Mouse (Mus musculus): Measurements from ENCODE around the gene Bcam. TPM values are rescaled to one million over a fixed set of nuclear protein-coding genes. Genes with fewer than 3 reads are reported as not detected.
A peak's percentile ranks its signal among the peaks of the same experiment; 100 is the strongest.

The Bcam gene
- polyA plus RNA-seq, 1 experiment from 2014 or later, result 6.4 TPM

- no peaks in the 10 kb centered on the region for H3K9me3 ChIP-seq
- peaks cover 48% of the 10 kb centered on the region for H3K4me1 ChIP-seq (replicated peaks)
- peak overlapping the region; percentile 75 for H3K27ac ChIP-seq
- H3K36me3 ChIP-seq, result peaks cover 10% of the 10 kb centered on the region
- peak overlapping the region; percentile 91 for H3K4me2 ChIP-seq (replicated peaks)
- H3K4me3 ChIP-seq (replicated peaks), result peak overlapping the region; percentile 85
- peak; percentile 26 for ATAC-seq
- peak overlapping the region; percentile 93 for H3K9ac ChIP-seq (replicated peaks)
- WGBS, result 1% methylated on average over 32 of the region's 32 CpGs
- no peaks in the 10 kb centered on the region for H3K27me3 ChIP-seq
Observed at GRCm38 (mm10) chr7:19748219-19749195, 22.3 kb downstream of the Bcam start.

DNA sequence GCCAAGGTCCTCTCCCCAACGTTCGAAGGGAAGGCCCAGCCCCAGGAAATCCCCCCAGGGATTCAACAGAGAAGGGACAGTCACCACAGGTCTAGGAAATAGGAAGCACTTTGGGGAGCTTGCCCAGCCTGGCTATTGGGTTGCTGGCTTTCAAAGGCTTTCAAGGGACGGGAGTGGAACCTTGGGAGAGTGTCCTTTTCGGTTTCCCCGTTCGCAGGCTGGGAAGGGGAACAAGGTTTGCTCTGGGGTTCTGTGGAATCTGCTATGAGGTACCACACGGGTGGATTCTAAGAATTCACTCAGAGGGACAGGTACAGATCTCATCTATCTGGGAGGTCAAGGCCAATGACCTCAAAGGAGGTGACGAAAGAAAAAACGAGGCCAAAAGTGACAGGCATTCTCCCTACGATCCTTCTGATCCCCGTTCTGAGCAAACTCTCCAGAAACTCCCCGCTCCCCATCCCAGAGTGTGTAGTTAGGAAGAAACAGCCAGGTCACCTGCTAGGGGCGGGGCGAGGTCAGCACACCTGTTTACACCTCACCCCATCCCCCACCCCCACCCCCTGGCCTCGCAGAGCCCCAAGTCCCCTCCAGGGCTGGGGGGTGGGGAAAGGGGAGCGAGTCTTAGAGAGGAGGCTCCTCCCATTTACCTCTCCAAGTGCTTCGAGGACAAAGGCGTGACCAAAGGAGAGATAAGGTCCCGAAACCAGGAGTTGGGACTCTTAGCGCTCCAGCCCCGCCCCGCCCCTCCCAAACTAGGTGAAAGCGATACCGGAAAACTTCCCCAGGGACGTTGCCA is 23.2 kb downstream of the Bcam start:
- H3K4me1 ChIP-seq (replicated peaks), result peaks cover 48% of the 10 kb centered on the region
- no peaks in the 10 kb centered on the region for H3K9me3 ChIP-seq
- 5% methylated on average over 25 of the region's 25 CpGs for WGBS
- H3K27me3 ChIP-seq, result no peaks in the 10 kb centered on the region
- peak overlapping the region; percentile 91 for H3K4me2 ChIP-seq (replicated peaks)
- no peak for ATAC-seq
- H3K36me3 ChIP-seq, result peaks cover 16% of the 10 kb centered on the region
- H3K9ac ChIP-seq (replicated peaks), result peak overlapping the region; percentile 93
- no peak overlapping the region for H3K27ac ChIP-seq
- peak overlapping the region; percentile 85 for H3K4me3 ChIP-seq (replicated peaks)

DNA sequence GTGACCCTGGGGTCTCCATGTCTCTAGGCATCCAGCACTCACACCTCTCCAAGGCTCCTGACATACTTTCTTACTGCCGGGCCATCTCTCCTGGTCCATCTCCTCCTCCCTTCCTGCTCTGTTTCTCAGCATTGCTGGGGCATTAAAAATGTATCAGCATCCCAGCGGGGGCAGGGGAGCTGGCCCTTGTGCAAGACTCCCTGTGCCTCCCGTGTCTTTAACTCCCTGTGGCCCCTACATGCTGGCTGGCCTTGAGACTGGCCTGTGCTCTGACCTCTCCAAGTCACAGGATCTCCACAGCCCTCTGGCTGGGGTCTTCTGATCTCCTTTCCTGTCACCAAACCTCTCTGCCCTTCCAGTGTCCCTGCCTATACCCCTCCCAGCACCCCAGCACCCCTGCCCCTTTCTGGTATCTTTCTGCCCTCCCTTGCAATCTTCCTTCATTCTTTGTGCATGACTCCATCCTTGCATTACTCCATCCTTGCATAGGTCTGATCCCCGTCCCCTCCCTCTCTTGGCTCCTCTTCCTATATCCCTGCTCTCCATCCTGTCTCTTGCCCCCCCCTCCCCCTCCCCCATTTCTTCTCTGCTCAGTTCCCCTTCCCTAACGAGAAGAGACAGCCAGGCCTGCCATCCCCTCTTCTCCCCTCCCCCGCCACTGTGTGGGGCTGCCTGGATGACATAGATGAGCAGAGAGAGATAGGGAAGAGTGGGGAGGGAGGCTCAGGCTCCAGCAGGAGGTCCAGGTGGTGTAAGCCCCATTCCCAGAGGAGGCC is 24.2 kb downstream of the Bcam start:
- peaks cover 52% of the 10 kb centered on the region for H3K4me1 ChIP-seq (replicated peaks)
- 24% methylated on average over 6 of the region's 6 CpGs for WGBS
- peak overlapping the region; percentile 93; the same call in 1 of the 2 replicates for H3K9ac ChIP-seq (replicated peaks)
- no peaks in the 10 kb centered on the region for H3K27me3 ChIP-seq
- no peak overlapping the region for H3K27ac ChIP-seq
- ATAC-seq, result no peak
- H3K4me3 ChIP-seq (replicated peaks), result no peak overlapping the region
- H3K4me2 ChIP-seq (replicated peaks), result peak overlapping the region; percentile 91
- peaks cover 16% of the 10 kb centered on the region for H3K36me3 ChIP-seq
- no peaks in the 10 kb centered on the region for H3K9me3 ChIP-seq

GRCm38 (mm10) chr7:19745971-19746370 is 24.8 kb downstream of the Bcam start:
- WGBS, result 87% methylated on average over 9 of the region's 10 CpGs
- no peak overlapping the region for H3K9ac ChIP-seq (replicated peaks)
- peaks cover 55% of the 10 kb centered on the region for H3K4me1 ChIP-seq (replicated peaks)
- H3K27ac ChIP-seq, result no peak overlapping the region
- no peaks in the 10 kb centered on the region for H3K9me3 ChIP-seq
- no peak for ATAC-seq
- H3K4me3 ChIP-seq (replicated peaks), result no peak overlapping the region
- H3K36me3 ChIP-seq, result peaks cover 16% of the 10 kb centered on the region
- H3K27me3 ChIP-seq, result no peaks in the 10 kb centered on the region
- no peak overlapping the region for H3K4me2 ChIP-seq (replicated peaks)

DNA sequence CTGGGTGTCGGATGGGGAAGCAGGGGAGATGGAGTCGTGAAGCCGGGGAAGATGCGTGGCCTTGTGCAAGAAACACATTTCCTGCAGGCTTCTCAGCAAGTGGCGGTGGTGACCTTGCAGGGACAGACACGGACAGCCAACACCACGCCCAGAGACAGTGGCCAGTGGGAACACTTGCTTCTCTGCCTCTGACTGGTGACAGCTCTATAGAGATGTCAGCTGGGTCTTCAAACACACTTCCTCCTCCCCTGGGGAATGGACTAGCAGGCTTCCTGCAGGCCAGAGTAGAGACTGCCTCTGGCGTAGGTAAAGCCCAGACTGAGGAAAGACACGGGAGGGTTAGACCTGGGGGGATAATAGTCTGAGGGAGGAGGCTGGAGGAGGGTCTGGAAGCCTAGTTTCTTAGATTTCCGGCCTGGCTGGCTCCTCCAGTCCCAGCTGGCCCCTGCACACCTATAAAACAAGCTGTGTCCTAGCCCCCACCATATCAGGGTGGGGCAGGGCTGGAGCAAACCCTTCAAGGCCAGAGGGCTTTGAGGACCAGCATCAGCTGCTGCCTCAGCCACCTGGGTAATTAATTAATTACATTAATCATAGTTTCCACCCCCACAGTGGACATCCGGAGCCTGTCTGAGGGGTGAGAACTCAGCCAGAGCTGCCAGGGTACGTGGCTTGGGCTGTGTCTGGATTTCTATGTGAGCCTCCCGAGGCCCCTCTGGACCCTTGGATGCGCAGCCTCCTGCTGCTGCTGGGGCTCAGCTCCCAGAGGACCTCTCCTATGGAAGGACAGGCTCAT is 26.0 kb downstream of the Bcam start:
- H3K4me3 ChIP-seq (replicated peaks), result no peak overlapping the region
- H3K4me1 ChIP-seq (replicated peaks), result peaks cover 48% of the 10 kb centered on the region
- no peak overlapping the region for H3K27ac ChIP-seq
- WGBS, result 74% methylated on average over 14 of the region's 14 CpGs
- peak overlapping the region; percentile 37; the same call in 1 of the 2 replicates for H3K9ac ChIP-seq (replicated peaks)
- no peaks in the 10 kb centered on the region for H3K27me3 ChIP-seq
- H3K9me3 ChIP-seq, result no peaks in the 10 kb centered on the region
- ATAC-seq, result no peak
- peaks cover 23% of the 10 kb centered on the region for H3K36me3 ChIP-seq
- no peak overlapping the region for H3K4me2 ChIP-seq (replicated peaks)

GRCm38 (mm10) chr7:19743791-19744190 is 27.0 kb downstream of the Bcam start:
- Histone ChIP-seq H3K9ac (replicated peaks) (no peak overlapping the region), H3K36me3 (peaks cover 23% of the 10 kb centered on the region), H3K4me2 (replicated peaks) (no peak overlapping the region), H3K4me3 (replicated peaks) (no peak overlapping the region), H3K27me3 (no peaks in the 10 kb centered on the region), H3K27ac (no peak overlapping the region), H3K9me3 (no peaks in the 10 kb centered on the region), H3K4me1 (replicated peaks) (peaks cover 45% of the 10 kb centered on the region)
- whole genome bisulfite sequencing, result 93% methylated on average over 6 of the region's 6 CpGs
- ATAC-seq, result no peak

DNA sequence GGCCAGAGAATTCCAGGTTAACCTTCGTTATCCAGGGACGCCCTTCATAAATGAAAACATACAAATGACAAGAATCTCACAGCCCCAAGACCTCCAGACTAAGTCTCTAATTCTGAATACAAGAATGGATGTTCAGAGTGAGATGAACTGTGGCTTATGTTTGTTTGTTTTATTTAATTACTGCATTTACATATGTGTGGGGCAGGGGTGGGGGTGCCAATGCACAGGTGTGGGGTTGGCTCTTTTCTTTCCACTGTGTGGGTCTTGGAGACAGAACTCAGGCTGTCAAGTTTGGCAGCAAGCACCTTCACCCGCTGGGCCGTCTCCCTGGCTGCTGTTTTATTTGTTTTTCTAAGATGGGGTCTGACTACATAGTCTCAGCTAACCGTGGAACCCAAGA is 28.3 kb downstream of the Bcam start:
- Histone ChIP-seq H3K4me2 (replicated peaks) (no peak overlapping the region), H3K4me3 (replicated peaks) (no peak overlapping the region), H3K36me3 (peaks cover 32% of the 10 kb centered on the region), H3K27me3 (no peaks in the 10 kb centered on the region), H3K4me1 (replicated peaks) (peaks cover 32% of the 10 kb centered on the region), H3K27ac (no peak overlapping the region), H3K9ac (replicated peaks) (no peak overlapping the region), H3K9me3 (no peaks in the 10 kb centered on the region)
- 53% methylated on average over 5 of the region's 5 CpGs for WGBS
- ATAC-seq, result no peak

DNA sequence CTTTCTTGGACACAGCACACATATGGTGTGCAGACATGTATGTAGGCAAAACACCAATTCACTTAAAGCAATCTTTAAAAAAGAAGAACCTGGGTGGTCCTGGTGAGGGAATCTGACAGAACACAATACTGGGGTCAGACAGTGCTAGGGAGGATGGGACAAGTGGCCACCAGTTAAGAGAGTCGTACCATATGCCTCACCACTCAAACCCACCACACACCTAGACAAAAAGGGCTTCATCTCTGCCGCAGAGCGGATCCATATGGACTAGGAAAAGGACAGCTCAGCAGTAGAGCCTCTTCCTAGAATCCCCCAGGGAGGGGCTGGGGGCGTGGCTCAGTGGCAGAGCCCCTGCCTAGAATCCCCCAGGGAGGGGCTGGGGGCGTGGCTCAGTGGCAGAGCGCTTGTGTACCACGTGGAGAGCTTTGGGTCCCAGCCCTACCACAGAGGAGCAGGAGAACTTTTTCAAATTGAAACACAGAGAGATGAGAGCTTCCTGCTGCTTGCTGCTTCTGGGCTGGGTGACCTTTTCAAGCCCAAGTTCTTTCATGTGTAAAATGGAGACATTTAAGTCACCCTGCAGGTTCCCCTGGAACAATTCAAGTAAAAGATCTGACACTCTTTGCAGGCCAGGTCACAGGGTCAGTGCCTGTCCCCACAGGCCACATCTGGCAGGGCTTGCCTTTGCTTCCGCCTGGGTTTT is 29.3 kb downstream of the Bcam start:
- no peak overlapping the region for H3K4me3 ChIP-seq (replicated peaks)
- H3K27me3 ChIP-seq, result no peaks in the 10 kb centered on the region
- ATAC-seq, result no peak
- WGBS, result 12% methylated on average over 8 of the region's 8 CpGs
- H3K4me1 ChIP-seq (replicated peaks), result peaks cover 22% of the 10 kb centered on the region
- H3K9me3 ChIP-seq, result no peaks in the 10 kb centered on the region
- no peak overlapping the region for H3K9ac ChIP-seq (replicated peaks)
- no peak overlapping the region for H3K4me2 ChIP-seq (replicated peaks)
- peak overlapping the region; percentile 12; the same call in 1 of the 2 replicates for H3K27ac ChIP-seq
- peaks cover 42% of the 10 kb centered on the region for H3K36me3 ChIP-seq

DNA sequence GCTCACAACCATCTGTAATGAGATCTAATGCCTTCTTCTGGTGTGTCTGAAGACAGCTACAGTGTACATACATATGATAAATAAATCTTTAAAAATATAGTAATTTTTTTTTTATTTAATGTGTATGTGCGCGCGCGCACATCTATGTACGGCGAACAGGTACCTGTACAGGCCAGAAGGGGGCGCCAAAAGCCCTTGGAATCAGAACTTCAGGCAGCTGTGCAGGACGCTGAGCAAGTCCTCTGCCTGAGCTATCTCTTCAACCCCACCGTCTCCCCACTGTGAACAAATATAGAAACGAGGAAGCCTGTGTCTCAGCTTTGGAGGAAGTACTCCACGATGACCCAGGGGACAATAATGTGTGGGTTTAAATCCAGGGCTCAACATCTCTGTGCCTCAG is 30.5 kb downstream of the Bcam start:
- no peak overlapping the region for H3K4me2 ChIP-seq (replicated peaks)
- H3K9me3 ChIP-seq, result no peaks in the 10 kb centered on the region
- H3K36me3 ChIP-seq, result peaks cover 51% of the 10 kb centered on the region
- no peak overlapping the region for H3K9ac ChIP-seq (replicated peaks)
- peaks cover 16% of the 10 kb centered on the region for H3K4me1 ChIP-seq (replicated peaks)
- 92% methylated on average over 11 of the region's 11 CpGs for WGBS
- ATAC-seq, result no peak
- H3K27ac ChIP-seq, result no peak overlapping the region
- no peaks in the 10 kb centered on the region for H3K27me3 ChIP-seq
- H3K4me3 ChIP-seq (replicated peaks), result no peak overlapping the region

DNA sequence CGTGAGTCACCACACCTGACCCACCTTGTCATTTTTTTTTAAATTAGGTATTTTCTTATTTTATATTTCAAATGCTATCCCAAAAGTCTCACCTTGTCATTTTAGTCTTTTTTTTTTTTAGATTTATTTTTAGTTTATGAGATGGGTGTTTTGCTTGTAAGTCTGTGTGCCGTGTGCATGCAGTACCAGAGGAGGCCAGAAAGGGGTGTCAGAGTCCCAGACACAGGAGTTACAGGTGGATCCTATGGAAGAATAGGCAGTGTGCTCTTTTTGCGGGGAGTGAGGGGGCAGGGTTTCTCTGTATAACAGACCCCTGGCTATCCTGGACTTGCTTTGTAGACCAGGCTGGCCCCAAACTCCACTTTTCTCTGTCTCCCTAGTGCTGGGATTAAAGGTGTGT is 32.0 kb downstream of the Bcam start:
- 88% methylated on average over 3 of the region's 3 CpGs for WGBS
- H3K4me1 ChIP-seq (replicated peaks), result peaks cover 7% of the 10 kb centered on the region; the same call in 1 of the 2 replicates
- no peak for ATAC-seq
- no peak overlapping the region for H3K27ac ChIP-seq
- no peak overlapping the region for H3K9ac ChIP-seq (replicated peaks)
- peaks cover 57% of the 10 kb centered on the region for H3K36me3 ChIP-seq
- no peaks in the 10 kb centered on the region for H3K9me3 ChIP-seq
- H3K4me2 ChIP-seq (replicated peaks), result no peak overlapping the region
- no peaks in the 10 kb centered on the region for H3K27me3 ChIP-seq
- H3K4me3 ChIP-seq (replicated peaks), result no peak overlapping the region
